Mouse (Mus musculus) midbrain, postnatal 0 days (tissue): ENCODE data around the gene Npas3. TPM values are rescaled to one million over a fixed set of nuclear protein-coding genes. Genes with fewer than 3 reads are reported as not detected.
A peak's percentile ranks its signal among the peaks of the same experiment; 100 is the strongest.

Experiments used
- ATAC-seq: fragments of 200-750 bp; cut with Nextera tagmentation; 2 replicates; pipeline ENCODE4 v1.8.0; 2017; ENCODE audit warnings: moderate number of reproducible peaks, mild to moderate bottlenecking, moderate TSS enrichment, moderate library complexity; ENCODE audit not compliant: low FRiP score
- DNase-seq: peaks from one replicate; pipeline ENCODE4 v3.0.0-alpha.2; 2015; ENCODE audit warnings: low spot score
- H3K27ac ChIP-seq: fragments of 300-500 bp; sonication (generic); 2 replicates; pipeline ENCODE4 v1.5.1; 2014; ENCODE audit warnings: low read depth, mild to moderate bottlenecking, low read length, mixed read lengths
- H3K27me3 ChIP-seq: fragments of 300-500 bp; sonication (generic); 2 replicates; pipeline ENCODE4 v1.6.1; 2014; ENCODE audit warnings: low read length, control low read depth, mixed read lengths; ENCODE audit not compliant: insufficient read depth
- H3K36me3 ChIP-seq: fragments of 300-500 bp; sonication (generic); 2 replicates; pipeline ENCODE4 v1.6.1; 2014; ENCODE audit warnings: low read length, control low read depth, mixed read lengths; ENCODE audit not compliant: insufficient read depth
- H3K4me1 ChIP-seq: fragments of 300-500 bp; sonication (generic); 2 replicates; pipeline ENCODE4 v1.6.1; 2014; ENCODE audit warnings: mild to moderate bottlenecking, control low read depth, antibody characterized with exemption, low read length, mixed read lengths; ENCODE audit not compliant: insufficient read depth
- H3K4me2 ChIP-seq: fragments of 300-500 bp; sonication (generic); 2 replicates; pipeline ENCODE4 v1.6.1; 2014; ENCODE audit warnings: low read depth, mild to moderate bottlenecking, low read length, mixed read lengths; ENCODE audit not compliant: poor library complexity, severe bottlenecking
- H3K4me3 ChIP-seq: fragments of 300-500 bp; sonication (generic); 2 replicates; pipeline ENCODE4 v1.5.1; 2014; ENCODE audit warnings: low read depth, mild to moderate bottlenecking, low read length, moderate library complexity
- H3K9ac ChIP-seq: fragments of 300-500 bp; sonication (generic); replicated peaks from 2 replicates; pipeline ENCODE4 v1.6.1; 2014; ENCODE audit warnings: mild to moderate bottlenecking, low read length, moderate library complexity, mixed read lengths; ENCODE audit not compliant: poor library complexity, severe bottlenecking
- H3K9me3 ChIP-seq: fragments of 300-500 bp; sonication (generic); 2 replicates; pipeline ENCODE4 v1.6.1; 2016; ENCODE audit warnings: low read length, control low read depth
- CTCF ChIP-seq: IDR thresholded peaks from 2 replicates; pipeline ENCODE4 v1.5.1; 2016; ENCODE audit warnings: antibody characterized with exemption, mild to moderate bottlenecking
- WGBS: fragments of 180-500 bp; shearing (Covaris S2); extraction: QIAGEN DNeasy Blood & Tissue Kit; methylation state at CpG from one replicate; pipeline ENCODE4 v1.1.7; 2014; 5-methylcytosine and 5-hydroxymethylcytosine counted together
- polyA plus RNA-seq: library from polyadenylated mRNA; unstranded; fragments of >200 nt; fragmentation: Nextera tagmentation; extraction: Ambion mirVana; gene quantifications from 2 replicates; pipeline ENCODE4 v1.2.1, GENCODE M21; 2015
- total RNA-seq: library from RNA; depleted of rRNA; stranded (reverse); fragments of >200 nt; gene quantifications from 2 replicates; pipeline ENCODE4 v1.2.3, GENCODE M21; 2014

Npas3 gene
- total and polyA plus RNA-seq, 2 experiments from 2014 or later = 34.2 to 53.8 TPM

DNA sequence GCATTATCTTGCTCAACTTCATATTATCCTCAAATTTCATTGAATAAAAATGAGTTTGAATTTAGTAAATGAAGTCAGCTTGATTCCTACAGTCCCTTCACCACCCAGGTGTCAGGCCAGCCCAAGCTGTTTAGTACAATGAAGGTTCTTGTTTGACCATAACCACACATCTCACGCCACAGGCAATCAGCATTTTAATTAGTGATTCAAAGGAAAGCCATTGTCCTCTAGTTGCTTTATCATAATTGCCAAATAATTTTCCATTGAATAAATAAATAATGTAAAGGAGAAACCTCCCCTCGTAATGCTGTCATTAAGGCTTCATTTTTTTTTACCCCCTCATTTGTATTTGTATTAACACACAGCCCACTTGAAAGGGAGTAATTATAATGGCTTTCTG is 73.5 kb downstream of the Npas3 start:
- 0 out of 2 replicates have a peak, but pooled peaks cover 6% of the 10 kb centered on the region for H3K4me1 ChIP-seq
- peak overlapping the region; percentile 38; the same call in 1 of the 2 replicates for H3K27ac ChIP-seq
- ATAC-seq (no peak), DNase-seq (no peak)
- no peak overlapping the region for H3K4me2 ChIP-seq
- no peak for TF ChIP-seq CTCF
- no peaks in the 10 kb centered on the region for H3K36me3 ChIP-seq
- H3K9me3 ChIP-seq = no peaks in the 10 kb centered on the region
- no peak overlapping the region for H3K9ac ChIP-seq
- WGBS = 47% methylated on average over 2 of the region's 2 CpGs
- H3K4me3 ChIP-seq = no peak overlapping the region
- H3K27me3 ChIP-seq = no peaks in the 10 kb centered on the region

GRCm38 (mm10) chr12:53327653-53328188 is 79.2 kb downstream of the Npas3 start:
- H3K4me3 ChIP-seq = no peak overlapping the region
- no peak overlapping the region for H3K27ac ChIP-seq

DNA sequence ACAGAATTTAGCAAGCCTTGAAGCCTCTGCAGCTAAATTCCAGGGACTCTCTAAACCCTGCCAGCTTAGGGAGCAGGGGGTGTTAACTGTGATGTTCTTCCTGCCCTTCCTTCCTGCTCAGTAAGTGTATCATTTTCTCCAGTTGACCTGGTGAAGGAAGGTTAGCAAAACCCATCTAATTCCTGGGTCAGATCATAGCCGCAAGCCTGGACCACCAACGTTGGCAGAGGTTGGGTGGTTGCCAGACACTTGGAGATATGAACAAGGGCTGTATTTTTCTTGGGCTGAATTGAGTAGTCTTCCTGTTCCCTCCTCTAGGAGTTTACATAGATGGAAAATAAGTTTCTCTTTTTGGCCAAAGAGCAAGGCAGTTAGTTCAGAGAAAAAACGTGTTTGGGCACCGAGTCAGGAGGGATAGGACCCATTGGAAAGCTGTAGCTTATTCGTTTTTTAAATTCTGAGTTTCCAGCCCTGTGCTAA is 79.8 kb downstream of the Npas3 start:
- ATAC-seq (no peak), DNase-seq (peak; percentile 66)
- no peak overlapping the region for H3K27ac ChIP-seq
- no peak overlapping the region for H3K4me2 ChIP-seq
- no peaks in the 10 kb centered on the region for H3K9me3 ChIP-seq
- TF ChIP-seq CTCF = no peak
- H3K4me3 ChIP-seq = no peak overlapping the region
- no peak overlapping the region for H3K9ac ChIP-seq
- no peaks in the 10 kb centered on the region for H3K36me3 ChIP-seq
- H3K27me3 ChIP-seq = no peaks in the 10 kb centered on the region
- H3K4me1 ChIP-seq = no peaks in the 10 kb centered on the region
- 40% methylated on average over 5 of the region's 5 CpGs for WGBS

More at GRCm38 (mm10) chr12:53327653-53328188, 79.2 kb downstream of the Npas3 start:
- no peak for TF ChIP-seq CTCF
- no peak for ATAC-seq
- DNase-seq = no peak
- Histone ChIP-seq H3K9me3 (no peaks in the 10 kb centered on the region), H3K4me2 (no peak overlapping the region), H3K27me3 (no peaks in the 10 kb centered on the region), H3K4me1 (no peaks in the 10 kb centered on the region), H3K9ac (no peak overlapping the region), H3K36me3 (no peaks in the 10 kb centered on the region)
- WGBS = 44% methylated on average over 3 of the region's 3 CpGs

- Histone ChIP-seq H3K27ac (no peak overlapping the region), H3K4me3 (no peak overlapping the region), H3K9ac (no peak overlapping the region), H3K4me1 (no peaks in the 10 kb centered on the region), H3K36me3 (no peaks in the 10 kb centered on the region), H3K27me3 (no peaks in the 10 kb centered on the region), H3K9me3 (no peaks in the 10 kb centered on the region), H3K4me2 (no peak overlapping the region)
- ATAC-seq (no peak), DNase-seq (no peak)
- WGBS = 91% methylated on average over 6 of the region's 6 CpGs
- TF ChIP-seq CTCF = no peak
Observed at GRCm38 (mm10) chr12:53330141-53330540, 81.7 kb downstream of the Npas3 start.

DNA sequence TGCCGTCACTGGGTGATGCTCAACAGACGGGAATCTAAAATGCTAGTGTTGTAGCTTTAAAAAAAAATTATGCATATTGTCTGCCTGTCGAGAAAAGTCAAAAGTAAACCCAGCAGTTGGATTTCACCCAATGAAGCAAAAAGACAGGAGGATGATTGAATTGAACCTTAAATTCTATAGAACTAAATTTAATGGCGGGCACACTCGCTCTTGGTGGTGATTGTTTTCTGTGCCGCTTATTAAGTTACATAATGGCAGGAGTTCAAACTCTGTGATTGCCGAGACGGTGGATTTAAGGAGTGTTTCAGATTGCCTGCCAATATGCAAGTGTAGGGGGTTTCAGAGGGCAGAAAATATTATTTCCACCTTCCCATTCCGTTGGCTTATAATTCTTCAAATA is 82.9 kb downstream of the Npas3 start:
- H3K27me3 ChIP-seq = no peaks in the 10 kb centered on the region
- peak; percentile 44 for DNase-seq
- H3K9me3 ChIP-seq = no peaks in the 10 kb centered on the region
- H3K4me3 ChIP-seq = no peak overlapping the region
- no peak overlapping the region for H3K4me2 ChIP-seq
- no peak for TF ChIP-seq CTCF
- no peak for ATAC-seq
- H3K9ac ChIP-seq = no peak overlapping the region
- H3K27ac ChIP-seq = no peak overlapping the region
- no peaks in the 10 kb centered on the region for H3K36me3 ChIP-seq
- 32% methylated on average over 9 of the region's 9 CpGs for WGBS
- no peaks in the 10 kb centered on the region for H3K4me1 ChIP-seq

GRCm38 (mm10) chr12:53331800-53332199 is 83.3 kb downstream of the Npas3 start:
- no peaks in the 10 kb centered on the region for H3K4me1 ChIP-seq
- ATAC-seq (no peak), DNase-seq (no peak)
- H3K9ac ChIP-seq = no peak overlapping the region
- TF ChIP-seq CTCF = no peak
- H3K4me2 ChIP-seq = no peak overlapping the region
- H3K27ac ChIP-seq = no peak overlapping the region
- H3K4me3 ChIP-seq = no peak overlapping the region
- 48% methylated on average over 3 of the region's 3 CpGs for WGBS
- no peaks in the 10 kb centered on the region for H3K9me3 ChIP-seq
- no peaks in the 10 kb centered on the region for H3K27me3 ChIP-seq
- no peaks in the 10 kb centered on the region for H3K36me3 ChIP-seq
